Mouse (Mus musculus): ENCODE data around the gene Cfap97.

DNA sequence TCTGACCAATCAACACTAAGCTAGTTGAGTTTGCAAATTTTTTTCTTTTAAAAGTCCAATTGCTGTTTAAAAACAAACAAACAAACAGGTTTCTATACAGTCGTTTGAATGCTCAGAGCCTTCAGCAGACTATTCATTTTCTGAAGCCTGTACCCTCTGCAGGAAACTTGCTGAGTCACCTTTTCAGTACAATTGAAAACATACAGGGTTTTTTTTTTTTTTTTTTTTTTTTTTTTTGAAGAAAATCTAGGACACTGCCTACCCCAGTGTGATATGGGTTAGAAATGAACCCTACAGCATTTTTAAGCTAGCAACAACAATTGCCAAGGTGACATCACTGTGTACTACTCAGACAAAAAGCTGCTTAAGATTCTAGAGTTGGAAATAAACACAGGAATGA lies 7.6 kb upstream of the Cfap97 start:
- no peak for TF ChIP-seq CTCF (IDR thresholded peaks at IDR 0.05; ENCODE audit: control insufficient read depth, insufficient read depth, insufficient read length)
- no peak for TF ChIP-seq CEBPB (IDR thresholded peaks at IDR 0.05; ENCODE audit: low read depth)

All from C2C12 (cell line).